Mouse (Mus musculus) spleen, embryonic (tissue): ENCODE measurements around the gene Wnt8b.

Experiments used
- CTCF ChIA-PET: fragments of 350-600 bp; sonication (Branson Sonifier 250); formaldehyde crosslinking; loops from one replicate; lab custom pipeline; 2022; lab: Charles Lee

Wnt8b gene

DNA sequence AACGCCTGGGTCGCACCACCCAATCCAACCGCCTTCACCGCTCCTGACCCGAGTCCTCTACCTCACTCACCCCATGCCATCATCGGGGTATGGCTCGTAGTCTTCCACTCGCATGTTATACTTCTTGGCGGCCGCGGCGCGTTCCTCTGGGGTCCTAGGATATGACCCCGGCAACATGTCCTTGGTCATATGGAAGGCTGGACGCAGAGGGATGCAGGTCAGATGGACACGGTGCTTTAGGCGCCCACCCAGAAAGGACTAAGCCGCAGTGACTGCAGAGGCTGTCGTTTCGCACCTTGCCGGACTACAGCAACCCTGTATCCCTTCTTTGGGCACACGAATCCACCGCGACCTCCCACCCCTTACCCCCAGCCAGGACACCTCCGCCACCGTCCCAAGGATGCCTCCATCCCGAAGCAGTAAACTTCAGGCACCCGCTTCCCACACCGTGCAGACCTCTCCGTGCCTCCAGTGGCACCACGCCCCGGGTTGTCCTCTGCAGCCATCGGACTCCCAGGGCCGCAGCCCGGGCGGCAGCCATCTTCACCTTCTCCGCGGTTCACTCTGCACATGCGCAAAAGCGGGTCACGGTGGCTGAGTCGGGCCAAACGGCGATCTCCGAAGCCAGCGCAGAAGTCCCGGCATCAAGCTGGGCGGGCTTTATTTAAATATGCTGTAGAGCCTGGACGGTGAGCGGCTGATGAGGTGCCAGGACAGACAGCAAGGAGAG, 61.8 kb downstream of the Wnt8b start, which contains the start of gene Ndufb8:
TSS of gene Ndufb8 (minus strand) at position 580 of the 730 bp plus-strand sequence.
- CTCF ChIA-PET: interaction anchor here (1.0 kb wide), 1 partner anchor 10 kb away, joined by 3 read pairs; the partner anchor contains the start of gene Sec31b

DNA sequence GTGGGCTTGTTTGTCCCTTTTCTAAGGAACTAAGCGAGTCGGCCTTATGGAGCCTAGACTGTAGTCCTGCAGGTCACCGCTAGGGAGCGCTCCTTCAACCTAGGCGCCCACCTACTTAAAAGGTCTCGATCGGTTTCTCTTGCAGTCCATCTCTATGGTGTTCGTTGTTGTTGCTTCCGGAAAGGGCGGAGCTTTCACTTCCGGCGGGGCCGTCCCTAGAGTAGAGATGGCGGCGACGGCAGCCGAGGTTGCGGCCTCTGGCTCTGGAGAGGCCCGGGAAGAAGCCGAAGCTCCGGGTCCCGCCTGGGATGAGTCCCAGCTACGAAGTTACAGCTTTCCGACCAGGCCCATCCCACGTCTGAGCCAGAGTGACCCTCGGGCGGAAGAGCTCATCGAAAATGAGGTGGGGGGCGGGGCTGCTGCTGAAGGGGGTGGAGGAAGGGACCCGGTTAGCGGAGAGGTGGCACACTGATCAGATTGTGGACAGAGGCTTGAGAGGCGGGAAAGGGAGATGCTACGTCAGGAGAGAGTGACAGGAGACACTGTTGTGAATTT, 69.5 kb downstream of the Wnt8b start, which contains the start of gene Hif1an:
TSS of gene Hif1an (plus strand) at position 199 of the 555 bp plus-strand sequence.
- CTCF ChIA-PET: interaction anchor here (0.6 to 1.1 kb wide), 5 partner anchors 10 to 507 kb away, joined by 3 to 7 read pairs (median 4); partner anchors contain the start of gene Wnt8b
